Mouse (Mus musculus) brain, embryonic 14.5 days (tissue): ENCODE measurements around the gene Vma21-ps.

Source experiments
- CTCF ChIP-seq: fragments of 200-500 bp; IDR thresholded peaks from 2 replicates; pipeline ENCODE4 v1.5.1; 2012; ENCODE audit warnings: inconsistent platforms, mild to moderate bottlenecking, moderate library complexity, borderline replicate concordance; ENCODE audit not compliant: insufficient read depth, insufficient read length; ENCODE audit errors: extremely low read depth
- POLR2A ChIP-seq: fragments of 200-500 bp; IDR thresholded peaks from 2 replicates; pipeline ENCODE4 v1.6.1; 2012; ENCODE audit warnings: mild to moderate bottlenecking, inconsistent platforms, borderline replicate concordance; ENCODE audit not compliant: poor library complexity, insufficient read depth, insufficient read length, severe bottlenecking; ENCODE audit errors: extremely low read depth

- TF ChIP-seq POLR2A (no peak), CTCF (peak; percentile 56; the same call in 1 of the 2 replicates)
Measured at GRCm38 (mm10) chr4:52459726-52460125, 37.3 kb downstream of the Vma21-ps start.
